In the genomic region with DNA sequence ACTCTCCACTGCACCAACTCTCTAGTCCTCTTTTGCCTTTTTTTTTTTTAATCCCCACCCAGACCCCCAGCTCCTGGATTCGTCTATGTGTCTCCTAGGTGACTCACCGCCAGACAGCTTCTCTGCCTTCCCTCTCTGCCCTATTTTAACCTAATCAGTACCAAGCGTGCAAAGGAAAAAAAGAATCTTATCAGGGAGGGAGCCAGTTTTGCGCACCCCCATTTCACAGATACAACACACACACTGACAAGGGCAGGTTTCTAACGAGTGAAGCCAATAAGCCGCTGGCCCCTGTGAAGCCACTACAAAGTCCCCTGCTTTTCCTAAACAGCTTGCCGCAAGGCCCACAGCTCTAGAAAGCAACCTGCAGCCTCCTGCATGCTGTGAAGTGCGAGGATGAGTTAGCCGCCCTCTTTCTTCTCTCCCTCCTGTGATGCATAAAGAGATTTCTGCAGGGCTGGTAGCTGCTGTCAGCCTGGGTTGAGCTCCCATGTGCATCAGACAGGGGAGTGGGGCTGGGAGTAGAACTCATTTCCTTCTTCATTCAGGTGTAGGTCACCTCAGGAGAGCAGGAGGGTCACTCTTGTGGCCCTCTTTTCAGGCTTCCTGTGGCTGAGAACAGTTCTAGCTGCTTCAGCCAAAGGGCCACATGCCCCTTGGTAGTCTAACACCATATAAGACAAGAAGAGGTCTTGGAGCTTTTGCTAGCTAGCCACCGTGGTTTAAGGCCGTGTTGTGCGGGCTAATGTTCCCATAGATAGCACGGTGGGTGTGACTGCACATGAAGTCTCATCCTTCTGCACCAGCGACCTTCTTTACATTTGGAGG, we compare ENCODE assay signal across 14 mouse cellular contexts.
DNase-seq lines count a peak whose midpoint lies in the region; ATAC-seq and TF ChIP-seq lines count a peak whose summit lies in the region.
"Had no signal": no experiment of that assay in that cellular context is flagged by ENCODE, and none has a peak within 500 bp of the region (broad histone marks: within the 10 kb centered on the region; RNA-seq: fewer than 3 reads in every experiment).

No protein-coding gene starts in this region.

- H3K4me3 ChIP-seq in hindbrain, embryonic 10.5 days, result no peak overlapping the region
- no peak overlapping the region for H3K4me3 ChIP-seq in hindbrain, embryonic 12.5 days
- H3K4me3 ChIP-seq in liver, embryonic 14.5 days (ENCODE audit: insufficient read depth in 1 of 2, low read depth in 2 of 2, low read length in 2 of 2), result no peak overlapping the region
- no peak overlapping the region for H3K4me3 ChIP-seq in midbrain, embryonic 11.5 days (ENCODE audit: low read depth, low read length)
- H3K4me3 ChIP-seq: midbrain, embryonic 12.5 days had no signal

- peak overlapping the region; percentile 64 for H3K27ac ChIP-seq in hindbrain, embryonic 10.5 days
- no peak overlapping the region for H3K27ac ChIP-seq in hindbrain, embryonic 12.5 days
- H3K27ac ChIP-seq in liver, embryonic 14.5 days, result peak overlapping the region; percentile 93
- no peak overlapping the region for H3K27ac ChIP-seq in midbrain, embryonic 11.5 days (ENCODE audit: low read depth, low read length)
- H3K27ac ChIP-seq: midbrain, embryonic 12.5 days had no signal

- no peak for DNase-seq in hindbrain, embryonic 10.5 days (ENCODE audit: low spot score)
- peak; percentile 44 for DNase-seq in c-Kit-positive CD71-positive TER-119-positive erythroid progenitor cells, embryonic 14.5 days (ENCODE audit: low spot score)
- DNase-seq in liver, embryonic 14.5 days (ENCODE audit: low read depth in 3 of 3, low spot score in 3 of 3), result peak in 2 of 3 experiments; percentile 52 to 57
- DNase-seq in thymus, postnatal 14 days, result peak; percentile 55
- DNase-seq in left cerebral cortex, postnatal 10 days (ENCODE audit: extremely low spot score in 1 of 2, low spot score in 2 of 2), result no peak
- no peak for DNase-seq in ovary, adult 18-20 months (ENCODE audit: low spot score)
- DNase-seq in midbrain, embryonic 11.5 days (ENCODE audit: low spot score, missing footprints), result no peak
- DNase-seq: cerebellum, postnatal 14 days; kidney, postnatal 10 days; retina, postnatal 1 day had no signal

- H3K4me1 ChIP-seq in hindbrain, embryonic 10.5 days (replicated peaks), result peaks cover 72% of the 10 kb centered on the region
- peaks cover 39% of the 10 kb centered on the region for H3K4me1 ChIP-seq in hindbrain, embryonic 12.5 days
- peaks cover 48 to 70% of the 10 kb centered on the region in 2 experiments for H3K4me1 ChIP-seq in liver, embryonic 14.5 days (replicated peaks; ENCODE audit: control insufficient read depth in 2 of 2, insufficient read depth in 2 of 2, low read length in 1 of 2)
- H3K4me1 ChIP-seq in midbrain, embryonic 11.5 days (ENCODE audit: control insufficient read depth, insufficient read depth, low read length), result peaks cover 14% of the 10 kb centered on the region

- H3K27me3 ChIP-seq in hindbrain, embryonic 10.5 days (ENCODE audit: insufficient read depth, poor library complexity, severe bottlenecking), result peaks cover 29% of the 10 kb centered on the region
- H3K27me3 ChIP-seq in hindbrain, embryonic 12.5 days, result peaks cover 13% of the 10 kb centered on the region; the same call in 1 of the 2 replicates
- H3K27me3 ChIP-seq in liver, embryonic 14.5 days (ENCODE audit: control insufficient read depth, insufficient read depth, low read length), result no peaks in the 10 kb centered on the region
- H3K27me3 ChIP-seq in midbrain, embryonic 11.5 days (ENCODE audit: control insufficient read depth, insufficient read depth, low read length), result no peaks in the 10 kb centered on the region
- H3K27me3 ChIP-seq: CH12.LX had no signal

- H3K9ac ChIP-seq in hindbrain, embryonic 12.5 days, result no peak overlapping the region
- peak overlapping the region; percentile 56 for H3K9ac ChIP-seq in liver, embryonic 14.5 days (replicated peaks)
- no peak overlapping the region for H3K9ac ChIP-seq in midbrain, embryonic 11.5 days (ENCODE audit: low read length)
- H3K9ac ChIP-seq: midbrain, embryonic 12.5 days had no signal

- intact Hi-C loops in left cerebral cortex, postnatal 10 days (cut with DNase I), result no loop called here

- peak; percentile 57; the same call in 1 of the 2 replicates for TF ChIP-seq EP300 in liver, embryonic 14.5 days (IDR thresholded peaks at IDR 0.05; ENCODE audit: low read depth)

- H3K4me2 ChIP-seq in hindbrain, embryonic 12.5 days (replicated peaks), result no peak overlapping the region
- H3K4me2 ChIP-seq in liver, embryonic 14.5 days (ENCODE audit: low read depth), result peak overlapping the region; percentile 66
- no peak overlapping the region for H3K4me2 ChIP-seq in midbrain, embryonic 11.5 days
- H3K4me2 ChIP-seq: midbrain, embryonic 12.5 days had no signal

- no peak for ATAC-seq in hindbrain, embryonic 12.5 days (ENCODE audit: low FRiP score)
- peak; percentile 73 for ATAC-seq in liver, embryonic 14.5 days (ENCODE audit: insufficient read depth)
- no peak for ATAC-seq in midbrain, embryonic 11.5 days (ENCODE audit: low FRiP score)
- ATAC-seq: hindbrain, embryonic 16.5 days had no signal

- no peak for TF ChIP-seq CTCF in liver, embryonic 14.5 days (IDR thresholded peaks at IDR 0.05; ENCODE audit: low read depth)

- no peaks in the 10 kb centered on the region for H3K36me3 ChIP-seq in hindbrain, embryonic 10.5 days
- H3K36me3 ChIP-seq in hindbrain, embryonic 12.5 days, result no peaks in the 10 kb centered on the region
- no peaks in the 10 kb centered on the region for H3K36me3 ChIP-seq in liver, embryonic 14.5 days (replicated peaks; ENCODE audit: control insufficient read depth, insufficient read depth, low read depth)
- no peaks in the 10 kb centered on the region for H3K36me3 ChIP-seq in midbrain, embryonic 11.5 days (ENCODE audit: control insufficient read depth, insufficient read depth, low read length)
- H3K36me3 ChIP-seq: midbrain, embryonic 12.5 days had no signal

- 65% methylated on average over 14 of the region's 14 CpGs for WGBS in hindbrain, embryonic 10.5 days
- 62% methylated on average over 14 of the region's 14 CpGs for WGBS in hindbrain, embryonic 12.5 days
- WGBS in liver, embryonic 14.5 days (ENCODE audit: insufficient replicate concordance), result 24% methylated on average over 14 of the region's 14 CpGs
- 67% methylated on average over 14 of the region's 14 CpGs for WGBS in midbrain, embryonic 11.5 days

- H3K9me3 ChIP-seq in hindbrain, embryonic 10.5 days, result no peaks in the 10 kb centered on the region
- H3K9me3 ChIP-seq in hindbrain, embryonic 12.5 days (replicated peaks), result no peaks in the 10 kb centered on the region
- no peaks in the 10 kb centered on the region for H3K9me3 ChIP-seq in liver, embryonic 14.5 days (ENCODE audit: control insufficient read depth, low read length)
- H3K9me3 ChIP-seq in midbrain, embryonic 11.5 days (ENCODE audit: control insufficient read depth, low read length), result no peaks in the 10 kb centered on the region
- H3K9me3 ChIP-seq: midbrain, embryonic 12.5 days had no signal

Comparison
In these comparisons a context has a peak if more than half of its experiments do, and no peak if none do; other contexts are left out.
1. H3K27ac ChIP-seq: peak in hindbrain, embryonic 10.5 days (single experiment) and liver, embryonic 14.5 days (single experiment); none in hindbrain, embryonic 12.5 days (single experiment) and midbrain, embryonic 11.5 days (single experiment).
2. DNase-seq: peak in c-Kit-positive CD71-positive TER-119-positive erythroid progenitor cells, embryonic 14.5 days (single experiment), liver, embryonic 14.5 days (2 of 3) and thymus, postnatal 14 days (single experiment); none in hindbrain, embryonic 10.5 days (single experiment), left cerebral cortex, postnatal 10 days (0 of 2), ovary, adult 18-20 months (single experiment) and midbrain, embryonic 11.5 days (single experiment).